Mouse (Mus musculus): ENCODE measurements around the gene Arhgap8. TPM values are rescaled to one million over a fixed set of nuclear protein-coding genes. Genes with fewer than 3 reads are reported as not detected.

The Arhgap8 gene
- polyA plus RNA-seq, 1 experiment = 5.3 TPM

DNA sequence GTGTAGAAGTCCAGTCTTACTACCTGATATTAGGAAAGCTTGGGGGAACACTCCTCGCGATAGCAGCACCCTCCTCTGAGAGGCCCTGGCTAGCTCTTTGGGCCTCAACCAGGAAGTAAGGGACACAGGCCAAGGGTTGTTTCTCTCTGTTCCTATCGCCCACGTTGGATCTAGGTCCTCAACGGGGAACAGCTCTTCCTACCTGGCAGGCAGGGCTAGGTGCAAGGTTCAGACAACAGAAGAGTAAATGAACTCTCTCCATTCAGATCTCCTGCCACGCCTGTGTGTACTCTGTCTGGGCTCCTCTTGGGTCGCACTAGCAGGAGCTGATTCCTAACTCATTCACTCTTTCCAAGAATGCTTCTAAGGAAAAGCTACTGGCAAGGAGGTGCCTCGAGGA is 44.5 kb upstream of the Arhgap8 start:
- TF ChIP-seq CTCF (conservative IDR thresholded peaks at IDR 0.05; ENCODE audit: insufficient read depth, insufficient read length, low read depth, low read length) (no peak), POLR2A (IDR thresholded peaks at IDR 0.05; ENCODE audit: low read depth, low read length) (no peak)
- H3K36me3 ChIP-seq (ENCODE audit: control insufficient read depth, insufficient read depth, low read length) = no peaks in the 10 kb centered on the region
- 39% methylated on average over 8 of the region's 8 CpGs for WGBS
- no peaks in the 10 kb centered on the region for H3K27me3 ChIP-seq (replicated peaks; ENCODE audit: control insufficient read depth, insufficient read depth, low read length)
- H3K4me3 ChIP-seq (ENCODE audit: insufficient read depth, low read depth, low read length) = no peak overlapping the region
- peak; percentile 87 for DNase-seq
- H3K4me1 ChIP-seq (ENCODE audit: control insufficient read depth, insufficient read depth, low read length) = peaks cover 15% of the 10 kb centered on the region; the same call in 1 of the 2 replicates
- H3K27ac ChIP-seq (ENCODE audit: insufficient read depth, low read depth, low read length) = peak overlapping the region; percentile 37; the same call in 1 of the 2 replicates

DNA sequence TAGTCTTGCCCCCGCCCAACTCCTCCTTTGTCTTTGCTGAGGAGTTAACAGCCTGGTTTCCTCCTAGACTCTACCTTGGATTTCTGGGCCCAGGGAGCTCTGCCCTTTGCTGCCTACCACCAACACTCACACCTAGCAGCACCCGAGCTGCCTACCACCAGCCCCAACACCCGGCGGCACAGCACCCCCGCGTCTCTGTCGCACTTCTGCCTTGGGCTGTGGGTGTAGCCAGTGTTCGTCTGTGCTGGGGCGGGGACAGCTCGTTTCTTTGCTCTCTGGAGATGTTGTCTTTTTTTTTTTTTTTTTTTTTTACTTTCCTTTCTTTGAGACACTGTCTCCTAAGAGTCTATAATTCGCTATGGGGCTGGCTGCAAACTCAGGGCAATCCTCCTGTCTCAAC is 41.9 kb upstream of the Arhgap8 start:
- no peaks in the 10 kb centered on the region for H3K27me3 ChIP-seq (replicated peaks; ENCODE audit: control insufficient read depth, insufficient read depth, low read length)
- 53% methylated on average over 11 of the region's 11 CpGs for WGBS
- peaks cover 19% of the 10 kb centered on the region; the same call in 1 of the 2 replicates for H3K4me1 ChIP-seq (ENCODE audit: control insufficient read depth, insufficient read depth, low read length)
- H3K4me3 ChIP-seq (ENCODE audit: insufficient read depth, low read depth, low read length) = no peak overlapping the region
- no peak for TF ChIP-seq POLR2A (IDR thresholded peaks at IDR 0.05; ENCODE audit: low read depth, low read length)
- no peak for TF ChIP-seq CTCF (conservative IDR thresholded peaks at IDR 0.05; ENCODE audit: insufficient read depth, insufficient read length, low read depth, low read length)
- no peaks in the 10 kb centered on the region for H3K36me3 ChIP-seq (ENCODE audit: control insufficient read depth, insufficient read depth, low read length)
- H3K27ac ChIP-seq (ENCODE audit: insufficient read depth, low read depth, low read length) = no peak overlapping the region
- no peak for DNase-seq

DNA sequence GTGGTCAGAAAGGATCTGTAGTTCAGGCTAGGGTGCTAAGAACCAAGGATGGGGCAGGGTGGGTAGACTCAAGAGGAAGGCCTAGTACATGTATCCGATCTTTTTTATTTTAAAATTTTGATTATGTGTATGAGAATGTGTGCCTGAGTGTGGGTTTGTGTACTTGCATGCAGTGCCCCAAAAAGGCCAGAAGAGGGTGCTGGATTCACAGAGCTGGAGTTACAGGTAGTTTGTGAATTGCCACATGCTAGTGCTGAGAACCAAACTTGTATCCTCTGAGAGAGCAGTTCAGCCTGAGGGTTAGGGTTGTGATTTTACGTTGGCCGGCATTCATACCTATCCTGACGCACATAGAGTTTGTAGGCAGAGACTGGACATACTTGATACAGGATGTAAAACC is 40.8 kb upstream of the Arhgap8 start:
- H3K36me3 ChIP-seq (ENCODE audit: control insufficient read depth, insufficient read depth, low read length) = no peaks in the 10 kb centered on the region
- peak; percentile 29 for DNase-seq
- TF ChIP-seq CTCF (conservative IDR thresholded peaks at IDR 0.05; ENCODE audit: insufficient read depth, insufficient read length, low read depth, low read length) (peak; percentile 62), POLR2A (IDR thresholded peaks at IDR 0.05; ENCODE audit: low read depth, low read length) (no peak)
- no peaks in the 10 kb centered on the region for H3K27me3 ChIP-seq (replicated peaks; ENCODE audit: control insufficient read depth, insufficient read depth, low read length)
- no peak overlapping the region for H3K4me3 ChIP-seq (ENCODE audit: insufficient read depth, low read depth, low read length)
- H3K27ac ChIP-seq (ENCODE audit: insufficient read depth, low read depth, low read length) = no peak overlapping the region
- WGBS = 97% methylated on average over 4 of the region's 4 CpGs
- peaks cover 19% of the 10 kb centered on the region; the same call in 1 of the 2 replicates for H3K4me1 ChIP-seq (ENCODE audit: control insufficient read depth, insufficient read depth, low read length)

DNA sequence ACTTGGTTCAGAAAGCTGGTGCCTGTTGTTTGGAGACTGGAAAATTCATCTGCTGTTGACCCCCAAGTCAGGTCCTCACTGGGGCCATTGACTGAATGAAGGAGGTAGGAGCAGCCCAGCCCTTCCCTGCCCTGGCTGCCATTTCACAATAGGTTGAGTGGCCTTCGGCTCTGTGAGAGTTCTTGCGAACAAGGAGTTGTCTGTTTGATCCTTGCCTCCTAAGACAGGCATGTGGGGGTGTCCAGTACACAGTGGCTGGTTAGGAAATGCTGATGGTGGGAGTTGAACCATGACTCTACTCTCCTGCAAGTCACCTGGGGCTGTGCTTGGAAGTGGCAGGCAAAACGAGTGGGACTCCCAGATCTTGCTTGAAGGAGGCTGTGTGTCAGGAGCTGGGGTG is 40.1 kb upstream of the Arhgap8 start:
- Histone ChIP-seq H3K36me3 (ENCODE audit: control insufficient read depth, insufficient read depth, low read length) (no peaks in the 10 kb centered on the region), H3K27ac (ENCODE audit: insufficient read depth, low read depth, low read length) (no peak overlapping the region), H3K4me3 (ENCODE audit: insufficient read depth, low read depth, low read length) (no peak overlapping the region), H3K4me1 (ENCODE audit: control insufficient read depth, insufficient read depth, low read length) (peaks cover 19% of the 10 kb centered on the region; the same call in 1 of the 2 replicates), H3K27me3 (replicated peaks; ENCODE audit: control insufficient read depth, insufficient read depth, low read length) (no peaks in the 10 kb centered on the region)
- WGBS = 60% methylated on average over 3 of the region's 3 CpGs
- TF ChIP-seq POLR2A (IDR thresholded peaks at IDR 0.05; ENCODE audit: low read depth, low read length) = no peak
- TF ChIP-seq CTCF (conservative IDR thresholded peaks at IDR 0.05; ENCODE audit: insufficient read depth, insufficient read length, low read depth, low read length) = no peak
- DNase-seq = no peak

DNA sequence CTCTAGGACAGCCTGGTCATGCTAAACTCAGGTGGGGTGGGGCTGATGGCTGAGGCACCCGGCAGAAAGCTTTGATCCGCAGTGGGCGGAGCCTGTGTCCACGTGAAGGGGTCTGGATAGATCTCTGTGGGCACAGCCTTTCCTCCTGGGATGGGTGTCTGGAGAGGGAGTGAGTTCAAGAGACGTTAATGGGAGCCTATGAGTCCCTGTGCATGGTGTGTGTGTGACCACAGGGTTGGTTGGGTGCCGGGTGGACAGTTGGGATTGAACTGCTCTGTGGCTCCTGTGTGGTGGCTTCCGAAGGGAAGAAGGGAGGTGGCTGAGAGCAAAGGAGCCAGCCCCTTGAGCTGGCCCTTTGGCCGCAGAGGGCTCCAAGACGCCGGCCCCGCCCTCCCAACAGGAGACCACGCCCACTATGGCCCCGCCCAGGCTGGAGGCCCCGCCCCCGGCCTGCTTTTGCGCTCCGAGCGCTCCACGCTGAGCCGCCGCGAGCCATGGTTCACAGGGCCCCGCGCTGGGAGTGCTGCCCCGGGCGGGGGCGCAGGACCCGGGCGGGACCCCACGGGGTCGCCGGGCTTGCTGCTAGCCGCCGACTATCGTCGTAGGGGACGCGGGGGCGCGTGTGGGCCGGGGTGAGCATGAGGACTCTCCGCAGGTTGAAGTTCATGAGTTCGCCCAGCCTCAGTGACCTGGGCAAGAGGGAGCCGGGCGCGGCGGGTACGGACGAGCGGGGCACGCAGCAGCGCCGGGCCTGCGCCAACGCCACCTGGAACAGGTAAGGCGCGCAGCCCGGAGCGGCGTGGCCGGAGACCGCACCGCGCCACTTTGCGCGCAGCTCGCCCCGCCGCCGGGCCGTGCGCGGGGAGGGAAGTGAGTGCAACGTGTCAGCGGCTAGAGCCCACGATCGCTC is 39.1 kb upstream of the Arhgap8 start:
- no peaks in the 10 kb centered on the region for H3K36me3 ChIP-seq (ENCODE audit: control insufficient read depth, insufficient read depth, low read length)
- no peak overlapping the region for H3K27ac ChIP-seq (ENCODE audit: insufficient read depth, low read depth, low read length)
- no peaks in the 10 kb centered on the region for H3K27me3 ChIP-seq (replicated peaks; ENCODE audit: control insufficient read depth, insufficient read depth, low read length)
- peak overlapping the region; percentile 81 for H3K4me3 ChIP-seq (ENCODE audit: insufficient read depth, low read depth, low read length)
- H3K4me1 ChIP-seq (ENCODE audit: control insufficient read depth, insufficient read depth, low read length) = peaks cover 16% of the 10 kb centered on the region; the same call in 1 of the 2 replicates
- peak; percentile 94 for DNase-seq
- TF ChIP-seq CTCF (conservative IDR thresholded peaks at IDR 0.05; ENCODE audit: insufficient read depth, insufficient read length, low read depth, low read length) = no peak
- TF ChIP-seq POLR2A (IDR thresholded peaks at IDR 0.05; ENCODE audit: low read depth, low read length) = no peak
- WGBS = 2% methylated on average over 77 of the region's 77 CpGs

DNA sequence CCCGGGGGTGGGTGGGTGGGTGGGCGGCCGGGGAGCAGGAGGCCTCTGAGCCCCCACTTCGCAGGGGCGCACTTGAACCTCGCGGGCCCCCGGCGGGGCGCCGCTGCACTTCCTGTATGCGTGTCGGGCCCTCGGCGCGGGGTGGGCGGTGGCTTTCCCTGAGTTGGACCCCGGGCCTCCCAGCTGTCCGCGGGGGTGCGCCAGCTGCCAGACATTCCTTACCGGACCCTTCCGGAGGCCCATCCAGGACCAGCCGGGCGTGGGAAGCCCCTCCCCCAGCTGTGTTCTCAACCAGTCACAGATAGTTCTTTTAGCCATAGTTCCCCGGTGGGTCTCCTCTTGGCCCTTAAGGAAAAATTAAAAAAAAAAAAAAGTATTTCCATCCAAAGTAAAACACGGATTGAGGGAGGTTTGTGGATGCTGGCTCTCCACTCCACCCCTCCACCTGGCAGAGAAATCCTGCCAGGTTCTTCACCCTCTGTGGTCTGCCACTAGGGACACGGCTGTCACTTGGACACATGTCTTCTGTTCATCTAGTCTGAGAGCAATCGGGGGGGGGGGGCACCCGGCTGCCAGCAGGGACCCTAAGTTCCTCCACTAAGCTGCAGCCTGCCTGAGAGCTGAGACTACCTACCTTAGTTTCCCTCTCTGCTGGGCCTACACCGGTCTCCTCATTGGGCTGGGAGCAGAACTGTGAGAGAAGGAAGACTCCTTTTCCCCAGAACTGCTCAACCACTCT is 38.2 kb upstream of the Arhgap8 start:
- Histone ChIP-seq H3K27ac (ENCODE audit: insufficient read depth, low read depth, low read length) (no peak overlapping the region), H3K4me1 (ENCODE audit: control insufficient read depth, insufficient read depth, low read length) (peaks cover 9% of the 10 kb centered on the region; the same call in 1 of the 2 replicates)
- peak; percentile 55 for DNase-seq

DNA sequence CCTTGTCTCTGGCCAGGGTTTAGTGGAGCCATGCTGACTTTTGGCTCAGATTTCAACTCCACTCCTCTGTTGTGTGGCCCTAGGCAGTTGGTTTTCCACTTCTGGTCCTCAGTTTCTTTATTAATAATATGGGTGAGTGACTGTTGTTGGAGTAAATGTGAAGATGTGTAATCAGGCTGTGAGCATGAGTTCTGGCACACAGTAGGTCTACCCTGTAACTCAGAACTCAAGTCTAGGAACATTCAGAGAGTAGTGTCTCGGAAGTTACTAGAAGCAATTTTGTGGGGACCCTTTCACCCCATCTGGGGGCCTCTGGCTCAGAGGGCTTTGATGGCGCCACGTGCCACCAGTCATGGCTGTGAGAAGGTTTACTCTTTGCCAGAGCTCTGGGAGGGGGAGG is 37.6 kb upstream of the Arhgap8 start:
- no peak overlapping the region for H3K27ac ChIP-seq (ENCODE audit: insufficient read depth, low read depth, low read length)
- no peaks in the 10 kb centered on the region for H3K27me3 ChIP-seq (replicated peaks; ENCODE audit: control insufficient read depth, insufficient read depth, low read length)
- no peak for DNase-seq
- TF ChIP-seq POLR2A (IDR thresholded peaks at IDR 0.05; ENCODE audit: low read depth, low read length) = no peak
- TF ChIP-seq CTCF (conservative IDR thresholded peaks at IDR 0.05; ENCODE audit: insufficient read depth, insufficient read length, low read depth, low read length) = no peak
- no peaks in the 10 kb centered on the region for H3K36me3 ChIP-seq (ENCODE audit: control insufficient read depth, insufficient read depth, low read length)
- 78% methylated on average over 3 of the region's 3 CpGs for WGBS
- peaks cover 6% of the 10 kb centered on the region; the same call in 1 of the 2 replicates for H3K4me1 ChIP-seq (ENCODE audit: control insufficient read depth, insufficient read depth, low read length)
- no peak overlapping the region for H3K4me3 ChIP-seq (ENCODE audit: insufficient read depth, low read depth, low read length)

More for the DNA sequence above, 38.2 kb upstream of the Arhgap8 start:
- H3K27me3 ChIP-seq (replicated peaks; ENCODE audit: control insufficient read depth, insufficient read depth, low read length) = no peaks in the 10 kb centered on the region
- TF ChIP-seq POLR2A (IDR thresholded peaks at IDR 0.05; ENCODE audit: low read depth, low read length) (no peak), CTCF (conservative IDR thresholded peaks at IDR 0.05; ENCODE audit: insufficient read depth, insufficient read length, low read depth, low read length) (no peak)
- no peaks in the 10 kb centered on the region for H3K36me3 ChIP-seq (ENCODE audit: control insufficient read depth, insufficient read depth, low read length)
- 5% methylated on average over 31 of the region's 31 CpGs for WGBS
- H3K4me3 ChIP-seq (ENCODE audit: insufficient read depth, low read depth, low read length) = peak overlapping the region; percentile 81

All from kidney, adult 2 months (tissue).